Mouse (Mus musculus): ENCODE data around the gene Prrc2b. TPM values are rescaled to one million over a fixed set of nuclear protein-coding genes. Genes with fewer than 3 reads are reported as not detected.

Prrc2b gene
- polyA plus RNA-seq, 1 experiment from 2014 or later = 56.6 TPM

DNA sequence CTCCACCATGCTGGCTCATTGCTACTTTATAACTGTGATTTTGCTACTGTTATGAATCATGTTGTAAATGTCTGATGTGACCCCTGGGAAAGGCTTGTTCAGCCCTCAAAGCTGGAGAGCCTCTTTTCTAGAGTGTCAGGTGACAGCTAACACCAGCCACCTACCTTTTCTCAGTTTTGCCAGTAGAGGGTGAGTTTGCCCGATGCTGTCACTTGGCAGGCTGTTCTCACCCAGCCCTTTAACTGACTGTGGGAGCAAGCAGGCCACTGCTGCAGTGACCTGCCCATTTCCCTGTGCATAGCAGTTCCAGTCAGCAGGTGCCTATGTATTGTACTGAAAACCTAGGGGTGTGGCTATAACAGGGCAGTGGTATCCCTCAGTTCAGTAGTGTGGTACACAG, 39.7 kb downstream of the Prrc2b start:
- Histone ChIP-seq H3K36me3 (peaks cover 80% of the 10 kb centered on the region), H3K9ac (replicated peaks) (no peak overlapping the region), H3K9me3 (replicated peaks) (no peaks in the 10 kb centered on the region), H3K4me3 (replicated peaks) (no peak overlapping the region), H3K27me3 (replicated peaks) (no peaks in the 10 kb centered on the region), H3K27ac (replicated peaks) (no peak overlapping the region), H3K4me2 (no peak overlapping the region), H3K4me1 (0 out of 2 replicates have a peak, but pooled peaks cover 4% of the 10 kb centered on the region)
- ATAC-seq (ENCODE audit: low FRiP score) = no peak
- WGBS = 97% methylated on average over 1 of the region's 1 CpGs

- WGBS = 84% methylated on average over 17 of the region's 18 CpGs
- no peak overlapping the region for H3K27ac ChIP-seq (replicated peaks)
- no peak for ATAC-seq (ENCODE audit: low FRiP score)
- 0 out of 2 replicates have a peak, but pooled peaks cover 4% of the 10 kb centered on the region for H3K4me1 ChIP-seq
- no peak overlapping the region for H3K4me3 ChIP-seq (replicated peaks)
- peaks cover 82% of the 10 kb centered on the region for H3K36me3 ChIP-seq
- no peaks in the 10 kb centered on the region for H3K27me3 ChIP-seq (replicated peaks)
- H3K9ac ChIP-seq (replicated peaks) = no peak overlapping the region
- H3K4me2 ChIP-seq = no peak overlapping the region
- no peaks in the 10 kb centered on the region for H3K9me3 ChIP-seq (replicated peaks)
Measured at GRCm38 (mm10) chr2:32191872-32192507, 41.1 kb downstream of the Prrc2b start.

DNA sequence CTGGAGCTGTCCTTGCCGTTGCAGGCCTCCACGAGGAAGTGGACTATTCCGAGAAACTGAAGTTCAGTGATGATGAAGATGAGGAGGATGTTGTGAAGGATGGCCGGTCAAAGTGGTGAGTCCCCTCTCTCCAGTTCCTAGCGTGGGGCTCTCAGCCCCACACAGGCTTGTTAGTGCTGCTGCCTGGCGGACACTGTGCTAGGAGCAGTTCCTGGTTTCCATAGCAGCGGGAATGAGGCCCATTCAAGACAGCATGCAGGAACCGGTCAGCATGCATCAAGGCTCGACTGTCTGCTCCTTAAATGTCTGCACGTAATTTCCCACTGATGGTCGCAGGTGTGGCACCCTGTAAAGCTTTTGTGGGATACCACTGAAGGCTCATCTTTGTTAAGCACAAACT, 48.1 kb downstream of the Prrc2b start:
- 70% methylated on average over 11 of the region's 11 CpGs for WGBS
- no peaks in the 10 kb centered on the region; the same call in 1 of the 2 replicates for H3K4me1 ChIP-seq

DNA sequence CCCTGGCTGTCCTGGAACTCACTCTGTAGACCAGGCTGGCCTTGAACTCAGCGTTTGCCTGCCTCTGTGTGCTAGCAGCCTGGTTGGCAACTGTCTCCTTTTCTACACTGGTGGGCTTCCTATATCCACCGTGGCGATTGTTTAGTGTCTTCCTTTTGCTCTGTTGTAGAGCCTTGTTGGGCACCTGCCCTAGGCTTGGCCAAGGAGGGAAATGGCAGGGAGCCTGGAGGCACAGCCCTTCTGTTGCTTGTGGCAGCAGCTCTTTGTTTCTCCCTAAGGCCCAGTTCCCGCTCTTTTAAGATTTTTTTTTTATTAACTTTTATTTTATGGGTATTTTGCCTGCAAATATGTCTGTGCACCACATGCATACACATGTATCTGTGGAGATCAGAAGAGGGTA, 49.2 kb downstream of the Prrc2b start:
- ATAC-seq (ENCODE audit: low FRiP score) = no peak
- no peak overlapping the region for H3K9ac ChIP-seq (replicated peaks)
- 88% methylated on average over 4 of the region's 4 CpGs for WGBS

More for the DNA sequence above, 48.1 kb downstream of the Prrc2b start:
- Histone ChIP-seq H3K4me2 (no peak overlapping the region), H3K36me3 (peaks cover 100% of the 10 kb centered on the region), H3K9ac (replicated peaks) (no peak overlapping the region), H3K4me3 (replicated peaks) (no peak overlapping the region), H3K27ac (replicated peaks) (no peak overlapping the region), H3K9me3 (replicated peaks) (no peaks in the 10 kb centered on the region), H3K27me3 (replicated peaks) (no peaks in the 10 kb centered on the region)
- ATAC-seq (ENCODE audit: low FRiP score) = no peak

DNA sequence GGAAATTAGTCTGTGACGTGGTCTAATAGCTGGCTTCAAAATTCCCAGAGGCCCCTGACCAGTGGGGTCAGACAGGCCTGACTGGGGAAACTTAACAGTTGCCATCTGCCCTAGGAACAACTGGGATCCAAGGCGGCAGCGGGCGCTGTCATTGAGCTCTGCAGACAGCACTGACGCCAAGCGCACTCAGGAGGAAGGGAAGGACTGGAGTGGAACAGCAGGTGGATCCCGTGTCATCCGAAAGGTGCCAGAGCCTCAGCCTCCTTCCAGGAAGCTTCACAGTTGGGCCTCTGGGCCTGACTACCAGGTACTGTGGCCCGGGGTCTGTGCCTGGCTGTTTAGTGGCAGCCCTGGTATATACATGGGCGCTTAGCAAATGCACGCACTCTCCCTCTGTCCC, 49.8 kb downstream of the Prrc2b start:
- Histone ChIP-seq H3K4me1 (no peaks in the 10 kb centered on the region; the same call in 1 of the 2 replicates), H3K27me3 (replicated peaks) (no peaks in the 10 kb centered on the region), H3K4me2 (no peak overlapping the region), H3K27ac (replicated peaks) (peak overlapping the region; percentile 29), H3K4me3 (replicated peaks) (no peak overlapping the region), H3K36me3 (peaks cover 100% of the 10 kb centered on the region), H3K9ac (replicated peaks) (no peak overlapping the region), H3K9me3 (replicated peaks) (no peaks in the 10 kb centered on the region)
- 90% methylated on average over 11 of the region's 11 CpGs for WGBS
- ATAC-seq (ENCODE audit: low FRiP score) = no peak

More for the DNA sequence above, 49.2 kb downstream of the Prrc2b start:
- H3K4me1 ChIP-seq = no peaks in the 10 kb centered on the region; the same call in 1 of the 2 replicates
- H3K4me3 ChIP-seq (replicated peaks) = no peak overlapping the region
- H3K27ac ChIP-seq (replicated peaks) = peak overlapping the region; percentile 28; the same call in 1 of the 2 replicates
- H3K9me3 ChIP-seq (replicated peaks) = no peaks in the 10 kb centered on the region
- H3K27me3 ChIP-seq (replicated peaks) = no peaks in the 10 kb centered on the region
- peaks cover 100% of the 10 kb centered on the region for H3K36me3 ChIP-seq
- H3K4me2 ChIP-seq = no peak overlapping the region

GRCm38 (mm10) chr2:32201527-32201926, 50.6 kb downstream of the Prrc2b start:
- WGBS = 54% methylated on average over 7 of the region's 7 CpGs
- Histone ChIP-seq H3K4me1 (no peaks in the 10 kb centered on the region; the same call in 1 of the 2 replicates), H3K4me2 (no peak overlapping the region), H3K4me3 (replicated peaks) (no peak overlapping the region), H3K36me3 (peaks cover 100% of the 10 kb centered on the region), H3K27ac (replicated peaks) (peak overlapping the region; percentile 35; the same call in 1 of the 2 replicates), H3K9ac (replicated peaks) (no peak overlapping the region), H3K27me3 (replicated peaks) (no peaks in the 10 kb centered on the region), H3K9me3 (replicated peaks) (no peaks in the 10 kb centered on the region)
- ATAC-seq (ENCODE audit: low FRiP score) = peak; percentile 66; the same call in 1 of the 2 replicates

DNA sequence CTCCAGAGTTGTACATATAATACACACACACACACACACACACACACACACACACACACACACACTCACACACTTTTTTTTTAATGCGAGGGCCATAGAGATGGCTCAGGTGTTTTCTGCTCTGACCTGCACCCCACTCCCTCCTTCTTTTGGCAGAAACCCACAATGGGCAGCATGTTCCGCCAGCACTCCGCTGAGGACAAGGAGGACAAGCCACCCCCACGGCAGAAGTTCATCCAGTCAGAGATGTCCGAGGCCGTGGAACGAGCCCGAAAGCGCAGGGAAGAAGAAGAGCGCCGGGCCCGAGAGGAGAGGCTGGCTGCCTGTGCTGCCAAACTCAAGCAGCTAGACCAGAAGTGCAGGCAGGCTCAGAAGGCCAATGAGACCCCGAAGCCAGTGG, 53.0 kb downstream of the Prrc2b start:
- no peaks in the 10 kb centered on the region for H3K9me3 ChIP-seq (replicated peaks)
- 95% methylated on average over 13 of the region's 13 CpGs for WGBS
- ATAC-seq (ENCODE audit: low FRiP score) = no peak
- no peaks in the 10 kb centered on the region for H3K4me1 ChIP-seq
- no peak overlapping the region for H3K9ac ChIP-seq (replicated peaks)
- no peak overlapping the region for H3K27ac ChIP-seq (replicated peaks)
- no peak overlapping the region for H3K4me2 ChIP-seq
- peaks cover 100% of the 10 kb centered on the region for H3K36me3 ChIP-seq
- no peaks in the 10 kb centered on the region for H3K27me3 ChIP-seq (replicated peaks)
- no peak overlapping the region for H3K4me3 ChIP-seq (replicated peaks)

- Histone ChIP-seq H3K4me2 (no peak overlapping the region), H3K36me3 (peaks cover 100% of the 10 kb centered on the region), H3K4me3 (replicated peaks) (no peak overlapping the region), H3K27me3 (replicated peaks) (no peaks in the 10 kb centered on the region), H3K9me3 (replicated peaks) (no peaks in the 10 kb centered on the region), H3K4me1 (no peaks in the 10 kb centered on the region), H3K9ac (replicated peaks) (no peak overlapping the region), H3K27ac (replicated peaks) (no peak overlapping the region)
- WGBS = 93% methylated on average over 1 of the region's 1 CpGs
- no peak for ATAC-seq (ENCODE audit: low FRiP score)
Measured at GRCm38 (mm10) chr2:32207682-32208081, 56.8 kb downstream of the Prrc2b start.

DNA sequence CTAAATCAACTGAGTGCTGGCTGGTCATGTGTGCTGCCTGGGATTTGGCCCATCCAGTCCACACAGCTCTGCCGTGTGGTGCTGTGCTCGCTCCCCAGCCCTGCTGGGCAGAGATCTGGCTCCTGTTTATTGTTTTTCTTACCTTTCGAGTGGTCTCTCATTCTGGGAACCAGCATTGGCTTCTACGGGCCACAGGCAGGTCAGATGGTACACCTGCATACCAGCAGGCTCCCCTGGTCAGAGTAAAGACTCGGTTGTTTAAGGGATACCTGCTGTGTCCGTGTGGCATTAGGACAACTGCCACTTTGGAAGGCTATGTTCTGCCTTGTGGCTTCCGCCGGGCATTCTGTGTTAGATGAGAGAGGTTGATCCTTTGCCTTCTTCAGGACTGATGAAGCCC, 60.8 kb downstream of the Prrc2b start:
- 94% methylated on average over 8 of the region's 8 CpGs for WGBS
- Histone ChIP-seq H3K4me1 (no peaks in the 10 kb centered on the region), H3K27ac (replicated peaks) (no peak overlapping the region)

GRCm38 (mm10) chr2:32213000-32213399, 62.1 kb downstream of the Prrc2b start:
- Histone ChIP-seq H3K36me3 (peaks cover 100% of the 10 kb centered on the region), H3K9me3 (replicated peaks) (no peaks in the 10 kb centered on the region), H3K9ac (replicated peaks) (no peak overlapping the region), H3K27me3 (replicated peaks) (no peaks in the 10 kb centered on the region), H3K4me3 (replicated peaks) (no peak overlapping the region), H3K27ac (replicated peaks) (no peak overlapping the region), H3K4me1 (no peaks in the 10 kb centered on the region), H3K4me2 (no peak overlapping the region)
- no peak for ATAC-seq (ENCODE audit: low FRiP score)
- 50% methylated on average over 10 of the region's 10 CpGs for WGBS

More for the DNA sequence above, 60.8 kb downstream of the Prrc2b start:
- H3K9ac ChIP-seq (replicated peaks) = no peak overlapping the region
- no peaks in the 10 kb centered on the region for H3K9me3 ChIP-seq (replicated peaks)
- no peak for ATAC-seq (ENCODE audit: low FRiP score)
- H3K36me3 ChIP-seq = peaks cover 100% of the 10 kb centered on the region
- no peak overlapping the region for H3K4me3 ChIP-seq (replicated peaks)
- no peak overlapping the region for H3K4me2 ChIP-seq
- no peaks in the 10 kb centered on the region for H3K27me3 ChIP-seq (replicated peaks)

DNA sequence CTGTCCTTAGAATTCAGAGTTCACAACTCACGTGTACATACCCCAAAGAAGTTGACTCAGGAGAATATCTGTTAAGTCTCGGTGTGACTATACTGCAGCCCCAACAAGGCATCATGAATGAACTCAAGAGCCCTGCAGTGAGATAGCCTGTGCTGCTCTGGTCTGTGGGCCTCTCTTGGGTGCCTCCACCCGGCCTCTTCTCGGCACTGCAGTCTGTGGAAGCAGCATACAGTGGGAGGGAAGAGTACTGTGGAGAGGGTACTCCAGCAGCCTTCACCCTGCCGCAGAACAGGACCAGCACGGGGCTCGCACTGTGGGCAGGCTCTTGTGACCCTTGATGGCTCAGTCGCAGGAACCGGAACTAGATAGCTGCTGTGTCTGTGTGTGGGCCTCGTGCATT, 64.7 kb downstream of the Prrc2b start:
- no peaks in the 10 kb centered on the region for H3K27me3 ChIP-seq (replicated peaks)
- ATAC-seq (ENCODE audit: low FRiP score) = no peak
- H3K4me2 ChIP-seq = no peak overlapping the region
- no peak overlapping the region for H3K9ac ChIP-seq (replicated peaks)
- H3K36me3 ChIP-seq = peaks cover 100% of the 10 kb centered on the region
- no peak overlapping the region for H3K27ac ChIP-seq (replicated peaks)
- no peaks in the 10 kb centered on the region for H3K4me1 ChIP-seq
- 88% methylated on average over 10 of the region's 10 CpGs for WGBS
- no peak overlapping the region for H3K4me3 ChIP-seq (replicated peaks)
- H3K9me3 ChIP-seq (replicated peaks) = no peaks in the 10 kb centered on the region

GRCm38 (mm10) chr2:32216506-32216905, 65.6 kb downstream of the Prrc2b start:
- Histone ChIP-seq H3K9ac (replicated peaks) (no peak overlapping the region), H3K4me3 (replicated peaks) (no peak overlapping the region), H3K36me3 (peaks cover 100% of the 10 kb centered on the region), H3K9me3 (replicated peaks) (no peaks in the 10 kb centered on the region), H3K4me1 (no peaks in the 10 kb centered on the region), H3K4me2 (no peak overlapping the region), H3K27ac (replicated peaks) (no peak overlapping the region), H3K27me3 (replicated peaks) (no peaks in the 10 kb centered on the region)
- no peak for ATAC-seq (ENCODE audit: low FRiP score)
- WGBS = 91% methylated on average over 10 of the region's 10 CpGs

All from neural tube, embryonic 15.5 days (tissue).